Mouse (Mus musculus) cortical plate, adult 2 months (tissue): ENCODE measurements around the gene Gramd2.

Experiments used
- CTCF ChIP-seq: fragments of 200-500 bp; IDR thresholded peaks from 2 replicates; pipeline ENCODE4 v1.5.1; 2011; ENCODE audit warnings: mild to moderate bottlenecking, control low read depth, low read length; ENCODE audit not compliant: insufficient read depth; ENCODE audit errors: extremely low read depth
- POLR2A ChIP-seq: fragments of 200-500 bp; IDR thresholded peaks from 2 replicates; pipeline ENCODE4 v1.6.1; 2011; ENCODE audit warnings: mild to moderate bottlenecking, low read length, control low read depth; ENCODE audit not compliant: insufficient read depth; ENCODE audit errors: extremely low read depth

DNA sequence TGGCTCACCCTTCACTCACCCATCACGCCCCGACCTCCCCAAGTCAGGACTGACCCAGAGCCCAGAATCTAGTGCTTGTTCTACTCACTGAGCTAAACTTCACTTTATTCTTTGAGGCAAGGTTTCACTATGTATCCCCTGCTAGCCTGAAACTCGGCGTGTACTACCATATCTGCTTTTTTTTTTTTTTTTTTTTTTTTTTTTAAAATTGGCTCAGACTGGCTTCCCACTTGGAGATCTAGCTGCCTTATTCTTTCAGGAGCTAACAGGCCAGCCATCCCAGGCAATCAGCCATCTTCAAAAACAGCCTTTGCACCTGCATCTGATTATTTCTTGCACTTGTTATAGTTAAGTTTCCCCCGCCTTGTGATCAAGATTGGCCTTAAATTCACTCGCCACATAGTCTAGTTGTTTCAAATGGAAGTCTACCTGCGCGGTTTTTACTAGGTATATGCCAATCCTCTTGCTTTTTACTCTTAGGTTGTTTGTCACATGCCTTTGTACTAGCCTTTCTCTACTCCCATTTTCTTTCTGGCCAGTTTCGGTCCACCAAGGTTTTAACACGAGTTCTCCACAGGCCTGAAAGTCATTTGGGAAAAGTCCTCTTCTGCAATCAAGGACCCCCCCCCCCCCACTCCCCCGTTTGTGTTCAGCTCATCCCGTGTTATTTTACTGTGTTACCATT lies 69.8 kb downstream of the Gramd2 start:
- no peak for TF ChIP-seq CTCF
- no peak for TF ChIP-seq POLR2A
